Mouse (Mus musculus) spleen, postnatal 4 days (tissue): ENCODE measurements around the gene Tsg101.
"Not testable (repeated sequence)": the region's sequence is repeated elsewhere in the genome, so short reads cannot be mapped to it uniquely, and the experiment has no call there.

ENCODE experiments used
- DNase-seq, 2 experiments: peaks; one replicate each; pipeline ENCODE4 v3.0.0; 2022; ENCODE audit warnings: low spot score in 2 of 2

Gene Tsg101

GRCm38 (mm10) chr7:46919551-46920176 lies at the start of gene Tsg101:
TSS of gene Tsg101 (minus strand) at chr7:46919969.
- peak; percentile 88 to 95 for DNase-seq

GRCm38 (mm10) chr7:46964070-46964469 lies 44.3 kb upstream of the Tsg101 start:
- DNase-seq = no peak

DNA sequence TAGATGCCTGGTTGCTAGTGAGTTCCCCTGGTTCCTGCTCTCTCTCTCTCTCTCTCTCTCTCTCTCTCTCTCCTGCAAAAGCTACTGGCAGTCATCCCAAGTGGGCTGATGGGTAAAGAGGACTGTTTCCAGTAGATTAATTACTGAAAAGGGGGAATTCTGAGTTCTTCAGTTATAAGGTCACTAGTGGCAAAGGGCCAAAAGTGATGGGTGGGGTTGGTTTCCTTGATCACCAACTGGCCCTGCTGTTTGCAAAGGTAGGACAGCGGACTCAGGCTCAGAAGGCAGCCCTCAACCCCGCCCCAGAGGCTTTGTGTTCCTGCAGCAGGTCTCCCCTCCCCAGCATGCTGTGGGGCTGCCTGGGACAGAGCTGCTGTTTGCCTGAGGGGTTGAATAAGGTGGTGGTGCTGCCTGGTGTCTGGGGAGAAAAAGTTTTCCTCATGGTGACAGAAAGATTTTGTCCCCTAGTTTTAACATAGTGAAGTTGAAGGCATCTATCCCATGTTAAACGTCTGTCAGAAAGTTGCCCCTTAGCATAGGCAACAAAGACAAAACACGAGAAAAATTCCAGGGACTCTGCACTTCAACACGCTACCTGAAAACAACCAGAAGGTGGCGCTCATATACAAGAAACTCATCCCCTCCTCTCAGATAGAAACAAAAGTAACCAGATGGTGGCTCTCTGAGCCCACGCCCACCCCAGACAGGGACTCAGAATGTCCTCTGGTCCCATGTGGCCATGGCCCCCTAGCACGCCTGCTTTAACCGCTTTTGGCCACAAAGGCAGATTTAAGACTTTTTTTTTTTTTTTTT lies 43.2 kb upstream of the Tsg101 start:
- peak; percentile 62 to 78 for DNase-seq

- no peak for DNase-seq
Measured at GRCm38 (mm10) chr7:46962132-46962531, 42.4 kb upstream of the Tsg101 start.

- no peak for DNase-seq
Measured at GRCm38 (mm10) chr7:46960991-46961390, 41.2 kb upstream of the Tsg101 start.

DNA sequence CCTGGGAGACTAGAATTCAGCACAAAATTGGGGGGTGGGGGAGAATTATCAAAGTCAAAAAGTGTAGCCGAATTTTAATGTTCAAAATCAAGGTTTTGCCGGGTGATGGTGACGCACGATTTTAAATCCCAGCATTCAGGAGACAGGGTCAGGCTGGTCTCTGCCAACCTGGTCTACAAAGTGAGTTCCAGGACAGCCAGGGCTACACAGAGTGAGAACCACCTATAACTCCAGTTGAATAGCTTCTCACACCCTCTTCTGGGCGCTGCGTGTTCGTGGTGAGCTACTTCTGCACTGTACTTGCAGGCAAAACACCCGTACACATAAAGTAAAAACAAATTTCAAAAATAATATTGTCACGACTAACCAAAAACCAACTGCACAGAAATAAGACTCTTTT lies 39.1 kb upstream of the Tsg101 start:
- no peak for DNase-seq

DNA sequence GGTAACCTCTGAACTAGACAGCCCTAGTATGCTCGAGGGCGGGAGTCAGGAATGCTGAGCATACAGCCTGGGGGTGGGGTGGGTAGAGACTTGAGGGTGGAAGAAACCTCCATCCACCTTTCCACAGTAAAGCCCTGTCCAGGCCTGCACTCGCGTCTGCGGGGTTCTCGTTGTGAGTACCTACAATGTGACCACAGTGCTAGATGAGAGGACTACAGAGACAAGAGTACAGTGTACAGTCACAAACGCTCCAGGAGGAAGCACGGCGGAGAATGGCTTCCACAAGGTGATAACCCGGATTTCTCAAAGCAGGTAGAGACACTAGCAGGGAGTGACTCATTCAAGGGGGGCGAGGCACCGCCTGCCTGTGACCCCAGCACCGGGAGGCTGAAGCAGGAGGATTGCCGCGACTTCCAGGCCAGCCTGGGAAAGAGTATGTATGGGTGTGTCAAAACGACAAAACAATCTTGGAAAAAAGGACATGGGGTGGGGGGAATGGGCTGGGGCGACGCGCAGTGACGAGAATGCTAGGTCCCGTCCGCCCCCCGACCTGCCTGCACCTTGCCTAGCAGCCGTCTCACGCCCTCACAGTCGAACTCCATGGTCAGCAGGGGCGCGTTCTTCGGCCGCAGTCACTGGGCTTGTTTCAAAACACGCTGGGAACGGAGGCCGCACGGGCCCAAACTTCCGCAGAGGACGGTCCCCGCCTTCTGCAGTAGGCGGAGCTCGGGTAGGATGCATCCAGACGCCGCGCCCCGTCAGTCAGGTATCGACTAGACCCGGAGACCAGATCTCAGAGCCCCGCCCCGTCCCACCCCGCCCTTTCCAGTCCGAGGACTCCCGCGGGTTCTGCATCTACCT lies 38.3 kb upstream of the Tsg101 start, which contains the start of gene Uevld:
Gene Uevld, minus strand, starts transcription at position 697 of the 861 bp plus-strand sequence.
- peak; percentile 94 to 97 for DNase-seq

- no peak for DNase-seq
Measured at GRCm38 (mm10) chr7:46935847-46936246, 16.1 kb upstream of the Tsg101 start.

DNA sequence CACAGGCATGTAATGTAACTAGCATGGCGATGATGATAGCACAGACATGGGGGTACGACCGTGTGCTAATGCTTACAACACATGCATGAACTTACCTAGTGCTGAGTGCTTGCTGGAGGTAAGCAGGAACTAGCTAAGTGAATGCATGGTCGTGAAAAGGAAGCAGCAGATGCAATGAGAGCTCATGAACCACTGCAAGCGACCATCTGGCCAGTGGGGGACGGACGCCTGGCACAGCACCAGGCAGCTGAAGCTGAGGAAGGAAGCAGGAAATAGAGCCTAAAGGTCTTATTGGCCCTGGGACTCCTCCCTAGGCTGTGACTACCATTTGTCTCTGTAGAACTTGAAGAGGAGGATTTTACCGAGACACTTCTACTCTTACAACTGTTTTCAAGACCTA lies 15.0 kb upstream of the Tsg101 start:
- DNase-seq = no peak

- no peak for DNase-seq
Measured at GRCm38 (mm10) chr7:46931370-46931769, 11.6 kb upstream of the Tsg101 start.

GRCm38 (mm10) chr7:46928291-46928690 lies 8.5 kb upstream of the Tsg101 start:
- DNase-seq = no peak

DNA sequence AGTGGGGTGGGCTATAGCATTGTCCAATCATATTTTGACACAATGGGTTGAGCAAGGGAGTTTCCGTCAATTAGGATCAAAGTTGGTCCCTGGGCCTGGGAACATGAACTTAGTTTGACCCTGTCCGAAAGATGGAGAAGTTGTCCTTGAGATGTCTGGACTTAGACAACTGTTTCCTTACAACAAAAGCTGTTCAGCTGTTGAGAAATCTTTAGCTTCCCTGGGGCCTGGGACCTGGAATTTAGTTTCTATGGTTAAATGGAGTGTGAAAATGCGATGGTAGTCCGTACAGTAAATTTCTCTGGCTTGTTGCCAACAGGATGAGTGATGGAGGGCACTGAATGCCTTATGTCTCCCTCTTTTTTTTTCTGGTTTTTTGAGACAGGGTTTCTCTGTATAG lies 2.3 kb upstream of the Tsg101 start:
- DNase-seq = no peak

GRCm38 (mm10) chr7:46918678-46919371 lies 944 bp downstream of the Tsg101 start:
- no peak for DNase-seq

DNA sequence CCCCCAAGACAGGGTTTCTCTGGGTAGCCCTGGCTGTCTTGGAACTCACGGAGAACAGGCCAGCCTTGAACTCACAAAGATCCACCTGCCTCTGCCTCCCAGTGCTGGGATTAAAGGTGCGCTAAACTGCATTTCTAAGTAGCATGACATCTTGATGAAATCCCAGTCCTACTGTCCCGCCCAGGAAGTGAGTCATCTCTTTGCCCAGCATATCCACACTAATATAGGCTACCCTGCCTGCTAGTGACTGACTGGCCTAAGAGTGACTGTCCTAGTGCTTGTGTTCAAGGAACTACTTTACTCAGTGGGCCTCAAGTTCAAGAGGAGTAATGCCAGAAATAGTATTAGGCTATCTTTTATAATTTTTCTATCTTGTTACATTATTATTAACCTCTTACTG lies 3.4 kb downstream of the Tsg101 start:
- no peak for DNase-seq

GRCm38 (mm10) chr7:46911250-46911649 lies 8.5 kb downstream of the Tsg101 start:
- no peak for DNase-seq

GRCm38 (mm10) chr7:46899343-46899742 lies 20.4 kb downstream of the Tsg101 start:
- DNase-seq = no peak

DNA sequence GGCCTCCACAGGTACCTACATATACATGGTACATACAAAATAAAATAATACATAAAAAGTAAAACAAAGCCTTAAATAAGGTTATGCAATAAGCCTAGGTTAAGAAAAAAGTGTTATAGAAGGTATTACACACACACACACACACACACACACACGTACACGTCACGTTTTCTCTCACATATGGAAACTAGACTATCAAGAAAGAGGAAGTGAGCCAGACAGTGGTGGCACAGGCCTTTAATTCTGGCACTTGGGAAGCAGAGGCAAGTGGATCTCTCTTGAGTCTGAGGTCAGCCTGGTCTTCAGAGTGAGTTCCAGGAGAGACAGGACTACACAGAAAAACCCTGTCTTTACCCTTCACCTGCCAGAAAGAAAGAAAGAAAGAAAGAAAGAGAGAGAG lies 24.3 kb downstream of the Tsg101 start:
- DNase-seq = no peak

GRCm38 (mm10) chr7:46883304-46883703 lies 36.5 kb downstream of the Tsg101 start:
- DNase-seq = no peak

- DNase-seq = not testable (repeated sequence)
Measured at GRCm38 (mm10) chr7:46881941-46882340, 37.8 kb downstream of the Tsg101 start.

GRCm38 (mm10) chr7:46880992-46881391 lies 38.8 kb downstream of the Tsg101 start:
- DNase-seq = no peak

DNA sequence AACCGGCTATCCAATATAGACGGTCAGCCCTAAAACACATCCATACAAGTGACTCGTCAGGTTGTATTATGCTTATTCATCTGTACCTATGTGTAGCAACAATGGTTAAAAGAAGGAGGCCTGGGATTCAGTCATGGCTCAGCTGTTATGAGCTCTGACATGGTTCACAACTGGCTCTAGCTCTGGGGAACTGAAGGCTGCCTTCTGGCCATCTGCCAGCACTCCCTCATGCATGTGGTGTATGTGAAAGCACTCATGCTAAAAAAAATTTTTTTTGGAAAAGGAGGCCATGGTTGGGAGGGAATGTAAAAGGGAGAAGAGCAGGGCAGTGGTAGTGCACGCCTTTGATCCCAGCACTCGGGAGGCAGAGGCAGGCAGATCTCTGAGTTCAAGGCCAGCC lies 39.9 kb downstream of the Tsg101 start:
- DNase-seq = no peak

DNA sequence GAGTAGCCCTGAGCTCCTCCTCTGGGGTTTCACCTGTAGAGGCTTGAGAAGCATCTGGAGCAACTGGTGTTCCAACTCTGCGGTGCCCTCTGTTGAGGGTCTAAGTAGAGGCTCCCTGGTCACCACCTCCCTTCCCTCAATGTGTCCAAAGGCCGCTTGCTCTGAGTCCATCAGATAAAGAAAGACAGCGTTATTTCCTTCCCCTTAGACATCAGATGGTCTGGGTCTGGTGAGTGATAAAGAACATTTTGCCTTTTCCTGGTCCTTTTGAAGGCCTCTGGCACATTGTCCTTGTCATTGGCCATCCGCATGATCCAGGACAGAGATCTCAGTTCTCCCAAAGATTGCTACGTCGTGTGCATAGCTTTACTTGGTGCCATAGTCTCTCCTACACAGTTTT lies 42.5 kb downstream of the Tsg101 start:
- DNase-seq = no peak
